Mouse (Mus musculus) cerebellum, postnatal 25 days (tissue): ENCODE results near the gene Lrrc43.

Source experiments
- DNase-seq, 2 experiments: peaks; one replicate each; pipeline ENCODE4 v3.0.0; 2021; ENCODE audit warnings: mixed read lengths in 2 of 2

The Lrrc43 gene

GRCm38 (mm10) chr5:123521621-123522020, 32.5 kb downstream of the Lrrc43 start:
- no peak for DNase-seq

GRCm38 (mm10) chr5:123522166-123522565, 33.1 kb downstream of the Lrrc43 start:
- peak in 1 of 2 experiments; percentile 1 for DNase-seq

GRCm38 (mm10) chr5:123523692-123524392, 34.7 kb downstream of the Lrrc43 start, which contains the start of gene Diablo:
Diablo (minus strand) TSS chr5:123524176.
- DNase-seq, result peak; percentile 97 to 99

GRCm38 (mm10) chr5:123524393-123524750, 35.3 kb downstream of the Lrrc43 start:
- no peak for DNase-seq

- peak in 1 of 2 experiments; percentile 5 for DNase-seq
These were observed 36.2 kb downstream of the Lrrc43 start, which contains the start of gene Gm49027 for GRCm38 (mm10) chr5:123525281-123525680. Gm49027 (minus strand) TSS chr5:123525488.

- peak in 1 of 2 experiments; percentile 1 for DNase-seq
These were observed 36.9 kb downstream of the Lrrc43 start for GRCm38 (mm10) chr5:123525916-123526495.

GRCm38 (mm10) chr5:123528641-123529040, 39.5 kb downstream of the Lrrc43 start:
- peak in 1 of 2 experiments; percentile 2 for DNase-seq

- peak in 1 of 2 experiments; percentile 2 for DNase-seq
These were observed 41.0 kb downstream of the Lrrc43 start for GRCm38 (mm10) chr5:123530056-123530455.

GRCm38 (mm10) chr5:123533801-123534200, 44.7 kb downstream of the Lrrc43 start:
- peak in 1 of 2 experiments; percentile 3 for DNase-seq

- no peak for DNase-seq
These were observed 66.6 kb downstream of the Lrrc43 start for GRCm38 (mm10) chr5:123555693-123556092.

GRCm38 (mm10) chr5:123556451-123556850, 67.3 kb downstream of the Lrrc43 start:
- DNase-seq, result peak; percentile 86 to 92
